Mouse (Mus musculus) mouse embryonic stem cell (cell line): ENCODE measurements around the gene Ufsp1.

Experiments used
- in situ Hi-C, 2 experiments: fragments of 300-500 bp; cut with MboI; formaldehyde crosslinking; loops; 1 replicate in 1 of 2; 3 replicates in 1 of 2; pipeline ENCODE4 v1.14.3; 2019 to 2020; ENCODE audit warnings: low sequenced_read_pairs in 2 of 2, low pct_unique_long_range_greater_than_20kb in 1 of 2, mixed read lengths in 1 of 2; ENCODE audit not compliant: unreplicated experiment in 1 of 2

Gene Ufsp1

GRCm38 (mm10) chr5:137293282-137293681, 1.1 kb upstream of the Ufsp1 start:
- in situ Hi-C loops = no loop called here

- in situ Hi-C loops = no loop called here
These were observed 290 bp downstream of the Ufsp1 start for GRCm38 (mm10) chr5:137294744-137295093.

GRCm38 (mm10) chr5:137295296-137295695, 867 bp downstream of the Ufsp1 start:
- in situ Hi-C loops = no loop called here

DNA sequence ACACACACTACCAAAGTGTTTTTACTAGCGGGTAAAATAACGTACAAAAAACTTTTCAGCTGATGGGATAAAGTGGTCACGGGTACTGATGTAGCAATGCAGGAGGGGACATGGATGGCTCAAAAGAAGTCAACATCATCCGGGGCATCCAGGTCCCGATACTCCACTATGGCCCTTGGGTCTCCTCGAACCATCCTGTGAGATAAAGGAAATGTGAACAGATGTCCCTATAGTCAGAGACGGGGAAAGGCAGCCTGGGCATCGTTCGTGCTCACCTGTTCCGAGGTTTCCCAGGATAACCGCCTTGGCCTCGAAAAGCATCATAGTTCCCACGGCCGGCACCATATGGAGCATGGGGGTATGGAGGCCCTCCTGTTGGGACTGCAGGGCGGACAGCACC, 1.3 kb downstream of the Ufsp1 start:
- in situ Hi-C loops = no loop called here

GRCm38 (mm10) chr5:137297126-137297525, 2.7 kb downstream of the Ufsp1 start:
- in situ Hi-C loops = no loop called here

- in situ Hi-C loops = no loop called here
These were observed 4.8 kb downstream of the Ufsp1 start for GRCm38 (mm10) chr5:137299240-137299639.

- in situ Hi-C loops = no loop called here
These were observed 6.8 kb downstream of the Ufsp1 start for GRCm38 (mm10) chr5:137301253-137301652.

- in situ Hi-C loops = no loop called here
These were observed 9.2 kb downstream of the Ufsp1 start for GRCm38 (mm10) chr5:137303609-137304008.

DNA sequence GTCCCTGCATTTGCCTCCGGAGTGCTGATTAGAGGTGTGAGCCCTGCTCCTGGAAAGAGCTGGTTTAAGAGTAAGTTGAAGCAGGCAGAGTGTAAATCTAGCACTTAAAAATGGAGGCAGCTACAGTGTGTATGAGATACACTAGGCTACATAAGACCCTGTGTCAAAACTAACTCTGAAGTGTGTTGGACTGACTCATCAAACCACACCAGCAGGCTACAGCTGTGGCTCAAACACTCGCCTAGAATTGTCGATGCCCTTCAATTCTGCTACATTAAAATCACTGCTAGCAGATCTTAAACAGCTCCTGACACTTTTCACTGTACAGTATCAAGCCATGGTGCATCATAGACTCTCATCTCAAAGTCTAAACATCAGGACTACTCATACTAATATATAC, 9.7 kb downstream of the Ufsp1 start:
- in situ Hi-C loops = no loop called here

- in situ Hi-C loops = no loop called here
These were observed 10.4 kb downstream of the Ufsp1 start for GRCm38 (mm10) chr5:137304816-137305215.

- in situ Hi-C loops = no loop called here
These were observed 11.4 kb downstream of the Ufsp1 start for GRCm38 (mm10) chr5:137305822-137306221.

DNA sequence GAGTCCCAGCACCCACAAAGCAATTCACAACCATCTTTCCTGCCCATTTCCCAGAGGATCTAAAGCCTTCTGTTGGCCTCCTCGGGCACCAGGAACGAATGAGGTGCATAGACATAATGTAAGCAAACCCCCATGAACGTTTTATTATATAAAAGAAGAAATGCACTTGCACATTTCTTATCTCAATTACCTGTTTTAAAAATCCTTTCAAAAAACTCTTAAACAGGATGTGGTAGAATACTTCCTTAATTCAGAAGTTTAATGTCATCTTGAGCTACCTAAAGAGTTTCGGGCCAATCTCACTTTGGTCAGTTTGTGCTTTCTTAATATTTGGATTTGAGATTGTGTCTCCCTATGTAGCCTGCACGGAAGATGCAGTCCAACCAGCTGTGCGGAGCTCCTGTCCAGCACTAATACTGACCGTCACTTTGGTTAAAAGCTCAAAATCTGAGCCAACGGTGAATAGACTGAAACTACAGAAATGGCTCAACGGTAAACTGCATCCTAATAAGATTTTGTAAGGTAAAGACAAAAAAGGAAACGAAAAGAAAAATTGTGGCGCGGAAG, 12.1 kb downstream of the Ufsp1 start:
- in situ Hi-C loops = no loop called here

DNA sequence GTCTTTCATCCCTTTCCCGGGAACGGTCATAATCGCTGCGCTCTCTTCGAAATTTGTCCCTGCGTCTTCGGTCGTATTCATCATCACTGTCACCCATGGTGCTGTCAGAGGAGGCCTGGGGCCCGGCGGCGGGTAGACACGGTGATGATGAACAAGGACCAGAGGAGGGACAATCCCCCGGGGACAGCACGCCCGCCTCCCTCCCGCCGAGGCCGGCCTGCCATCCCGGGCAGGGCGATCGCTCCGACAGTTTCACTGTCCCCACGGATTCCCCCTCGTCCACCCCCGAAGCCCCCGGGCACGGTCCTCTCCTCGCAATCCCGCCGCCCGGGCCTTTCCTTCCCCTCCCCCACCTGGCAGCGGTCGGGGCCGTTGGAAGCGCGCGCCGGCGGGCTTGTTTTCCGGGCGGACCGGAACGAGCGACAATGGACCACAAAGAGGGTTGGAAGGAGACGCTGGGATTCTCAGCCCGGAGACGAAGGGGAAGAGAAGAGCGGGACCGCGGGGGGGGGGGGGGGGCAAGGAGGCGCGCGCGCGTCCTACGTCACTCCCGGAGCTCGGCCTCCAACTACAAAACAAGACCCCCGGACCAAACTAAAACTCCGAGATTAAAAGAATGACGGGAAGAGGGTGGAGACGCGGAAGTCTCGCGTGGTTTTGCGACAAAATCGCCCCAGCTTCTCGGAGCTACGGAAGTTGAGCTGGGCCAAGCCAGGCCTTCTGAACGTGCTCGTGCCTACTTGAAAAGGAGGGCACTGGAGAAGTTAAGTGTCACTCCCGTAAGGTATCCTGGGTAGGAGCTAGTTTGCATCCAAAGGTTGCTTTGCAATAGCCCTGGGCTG, 12.9 kb downstream of the Ufsp1 start, which contains the start of gene Srrt:
Srrt (minus strand) TSS at position 604 of the 842 bp plus-strand sequence.
- in situ Hi-C loops = no loop called here

DNA sequence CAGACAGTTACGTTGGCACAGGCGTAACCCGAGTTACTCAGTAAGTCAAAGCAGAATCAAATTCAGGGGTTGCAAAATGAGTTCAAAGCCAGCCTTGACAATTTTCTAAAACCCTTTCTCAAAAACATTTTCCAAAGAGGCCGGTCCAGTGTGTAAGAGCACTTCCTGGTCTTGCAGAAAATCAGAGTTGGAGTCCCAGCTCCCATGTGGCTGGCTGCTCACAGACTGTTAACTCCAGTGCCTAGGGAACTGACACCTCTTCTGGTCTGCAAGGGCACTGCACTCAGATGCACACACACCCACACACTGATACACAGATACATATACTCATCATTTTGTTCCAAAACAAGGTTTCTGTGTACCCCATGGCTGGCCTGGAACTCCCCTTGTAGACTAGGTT, 13.9 kb downstream of the Ufsp1 start:
- in situ Hi-C loops = no loop called here

GRCm38 (mm10) chr5:137313466-137314192, 19.2 kb downstream of the Ufsp1 start:
- in situ Hi-C loops = no loop called here

DNA sequence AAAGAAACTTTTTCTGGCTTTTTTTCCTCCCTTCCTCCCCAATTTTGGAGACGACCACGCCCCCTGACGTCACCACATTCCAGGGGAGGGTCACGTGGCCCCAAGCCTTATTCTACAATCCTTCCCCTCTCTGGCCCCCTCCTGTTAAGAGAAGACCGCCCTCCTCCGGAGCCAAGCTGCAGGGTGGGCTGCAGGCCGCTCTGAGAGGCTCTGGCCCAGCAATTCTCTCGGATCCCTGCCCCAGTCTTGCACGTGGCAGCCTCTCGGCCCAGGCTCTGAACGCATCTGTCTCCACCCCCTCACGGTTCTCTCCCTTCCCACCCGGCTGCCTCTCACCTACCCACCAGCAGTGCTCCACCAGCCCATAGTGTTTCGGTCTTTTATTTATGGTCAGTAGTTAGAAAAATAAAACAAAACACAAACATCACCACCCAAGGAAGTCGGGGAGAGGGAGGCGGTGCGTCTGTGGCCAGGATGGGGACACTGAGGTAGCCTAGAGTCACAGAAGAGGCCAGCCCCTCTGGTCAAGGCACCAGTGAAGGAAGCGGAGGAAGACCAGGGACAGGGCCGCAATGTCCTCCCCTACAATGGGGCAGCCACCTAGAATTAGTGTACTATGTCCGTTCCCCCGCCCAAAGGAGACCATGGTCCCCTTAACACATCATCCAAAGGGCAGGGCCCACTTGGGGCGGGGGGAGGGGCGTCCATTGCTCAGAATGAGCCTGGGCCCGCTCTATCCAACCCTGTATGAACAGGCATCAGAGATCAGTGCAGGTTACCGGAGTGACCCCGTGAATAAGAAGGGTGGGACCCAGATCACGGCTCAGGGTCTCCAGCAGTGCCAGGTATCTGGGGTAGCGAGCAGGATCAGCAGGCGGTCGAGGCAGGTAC, 20.0 kb downstream of the Ufsp1 start, which contains the start of gene Trip6:
Trip6 (minus strand) TSS at position 212 of the 891 bp plus-strand sequence.
- in situ Hi-C loops = no loop called here

- in situ Hi-C loops = no loop called here
These were observed 20.9 kb downstream of the Ufsp1 start for GRCm38 (mm10) chr5:137315084-137315903.

DNA sequence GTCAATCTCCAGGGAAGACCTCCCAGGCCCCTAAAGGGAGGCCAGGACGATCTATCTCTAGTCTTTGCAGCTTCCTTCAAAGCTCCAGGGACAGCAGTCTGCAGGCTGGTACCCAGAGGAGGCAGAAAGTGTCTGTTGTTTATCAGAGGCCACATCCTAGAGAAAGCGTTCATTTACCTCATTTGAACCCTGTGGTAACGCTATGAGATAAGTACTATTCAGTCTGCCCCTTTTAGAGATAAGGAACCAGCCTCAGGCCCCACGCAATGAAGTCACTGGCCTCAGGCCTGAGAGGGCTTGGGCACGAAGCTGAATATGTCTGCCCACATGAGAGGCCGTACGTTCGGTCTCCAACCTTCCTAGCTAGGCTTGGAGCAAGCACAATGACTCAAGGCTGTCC, 22.9 kb downstream of the Ufsp1 start:
- in situ Hi-C loops = no loop called here
